Mouse (Mus musculus): ENCODE data around the gene Prkce. TPM values are rescaled to one million over a fixed set of nuclear protein-coding genes. Genes with fewer than 3 reads are reported as not detected.
A peak's percentile ranks its signal among the peaks of the same experiment; 100 is the strongest.

Prkce gene
- 1.9 and 2.7 TPM in 2 replicates for total RNA-seq (2015; ENCODE audit: low replicate concordance)
- total RNA-seq (2017; ENCODE audit: low replicate concordance) = 0.34 and 1.3 TPM in 2 replicates

GRCm38 (mm10) chr17:86167320-86168230 lies at the start of gene Prkce:
Prkce (plus strand) TSS chr17:86167785.
- ATAC-seq (replicated peaks; ENCODE audit: low FRiP score, poor library complexity, severe bottlenecking) = peak; percentile 68

GRCm38 (mm10) chr17:86123146-86123545 lies 44.4 kb upstream of the Prkce start:
- ATAC-seq (replicated peaks; ENCODE audit: low FRiP score, poor library complexity, severe bottlenecking) = no peak

- no peak for ATAC-seq (replicated peaks; ENCODE audit: low FRiP score, poor library complexity, severe bottlenecking)
Observed at GRCm38 (mm10) chr17:86125908-86126307, 41.7 kb upstream of the Prkce start.

- no peak for ATAC-seq (replicated peaks; ENCODE audit: low FRiP score, poor library complexity, severe bottlenecking)
Observed at GRCm38 (mm10) chr17:86128198-86128597, 39.4 kb upstream of the Prkce start.

GRCm38 (mm10) chr17:86132534-86132933 lies 35.1 kb upstream of the Prkce start:
- no peak for ATAC-seq (replicated peaks; ENCODE audit: low FRiP score, poor library complexity, severe bottlenecking)

GRCm38 (mm10) chr17:86134461-86134860 lies 33.1 kb upstream of the Prkce start:
- no peak for ATAC-seq (replicated peaks; ENCODE audit: low FRiP score, poor library complexity, severe bottlenecking)

GRCm38 (mm10) chr17:86135835-86136234 lies 31.8 kb upstream of the Prkce start:
- ATAC-seq (replicated peaks; ENCODE audit: low FRiP score, poor library complexity, severe bottlenecking) = no peak

GRCm38 (mm10) chr17:86144537-86145078 lies 23.0 kb upstream of the Prkce start:
- ATAC-seq (replicated peaks; ENCODE audit: low FRiP score, poor library complexity, severe bottlenecking) = peak; percentile 70

- peak; percentile 88 for ATAC-seq (replicated peaks; ENCODE audit: low FRiP score, poor library complexity, severe bottlenecking)
Observed at GRCm38 (mm10) chr17:86145079-86145951, 22.3 kb upstream of the Prkce start, which contains the start of gene Srbd1. Srbd1 (minus strand) TSS chr17:86145175.

- no peak for ATAC-seq (replicated peaks; ENCODE audit: low FRiP score, poor library complexity, severe bottlenecking)
Observed at GRCm38 (mm10) chr17:86149726-86150125, 17.9 kb upstream of the Prkce start.

- ATAC-seq (replicated peaks; ENCODE audit: low FRiP score, poor library complexity, severe bottlenecking) = peak; percentile 47; the same call in 1 of the 2 replicates
Observed at GRCm38 (mm10) chr17:86150867-86151348, 16.7 kb upstream of the Prkce start.

GRCm38 (mm10) chr17:86156999-86157398 lies 10.6 kb upstream of the Prkce start:
- no peak for ATAC-seq (replicated peaks; ENCODE audit: low FRiP score, poor library complexity, severe bottlenecking)

- ATAC-seq (replicated peaks; ENCODE audit: low FRiP score, poor library complexity, severe bottlenecking) = no peak
Observed at GRCm38 (mm10) chr17:86162672-86163071, 4.9 kb upstream of the Prkce start.

GRCm38 (mm10) chr17:86164416-86164815 lies 3.2 kb upstream of the Prkce start:
- no peak for ATAC-seq (replicated peaks; ENCODE audit: low FRiP score, poor library complexity, severe bottlenecking)

- ATAC-seq (replicated peaks; ENCODE audit: low FRiP score, poor library complexity, severe bottlenecking) = no peak
Observed at GRCm38 (mm10) chr17:86166051-86166566, 1.5 kb upstream of the Prkce start.

GRCm38 (mm10) chr17:86166567-86167319 lies 842 bp upstream of the Prkce start:
- no peak for ATAC-seq (replicated peaks; ENCODE audit: low FRiP score, poor library complexity, severe bottlenecking)

GRCm38 (mm10) chr17:86168231-86168981 lies 821 bp downstream of the Prkce start:
- no peak for ATAC-seq (replicated peaks; ENCODE audit: low FRiP score, poor library complexity, severe bottlenecking)

- no peak for ATAC-seq (replicated peaks; ENCODE audit: low FRiP score, poor library complexity, severe bottlenecking)
Observed at GRCm38 (mm10) chr17:86169092-86169491, 1.5 kb downstream of the Prkce start.
